Mouse (Mus musculus): ENCODE measurements at regions not wholly inside any gene's neighbourhood (a gene's known extent, or its start where the extent isn't known, plus 50 kb on each side); places are given as distances from the start of the nearest gene placed in this dataset.

DNA sequence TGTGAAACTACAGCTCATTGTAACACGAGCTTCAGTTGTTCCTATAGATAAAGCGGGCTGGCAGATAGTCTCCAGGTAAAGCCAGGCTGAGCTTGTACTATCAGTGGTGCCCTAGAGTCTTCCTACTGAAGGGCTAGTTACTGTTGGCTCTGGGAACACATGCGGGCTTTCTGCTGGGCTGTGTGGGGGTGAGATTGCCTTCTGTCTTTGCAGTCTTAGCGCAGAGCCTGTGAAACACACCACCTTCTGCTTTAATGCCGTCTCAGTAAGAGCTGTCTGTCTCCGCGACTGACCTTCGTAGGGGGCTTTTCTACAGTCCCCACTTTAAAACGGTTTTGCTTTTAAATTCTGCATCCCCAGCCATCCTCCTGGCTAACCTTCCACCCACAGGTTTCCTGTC, 76.7 kb downstream of the Trim29 start:
- CTCF ChIA-PET: no interaction called here

DNA sequence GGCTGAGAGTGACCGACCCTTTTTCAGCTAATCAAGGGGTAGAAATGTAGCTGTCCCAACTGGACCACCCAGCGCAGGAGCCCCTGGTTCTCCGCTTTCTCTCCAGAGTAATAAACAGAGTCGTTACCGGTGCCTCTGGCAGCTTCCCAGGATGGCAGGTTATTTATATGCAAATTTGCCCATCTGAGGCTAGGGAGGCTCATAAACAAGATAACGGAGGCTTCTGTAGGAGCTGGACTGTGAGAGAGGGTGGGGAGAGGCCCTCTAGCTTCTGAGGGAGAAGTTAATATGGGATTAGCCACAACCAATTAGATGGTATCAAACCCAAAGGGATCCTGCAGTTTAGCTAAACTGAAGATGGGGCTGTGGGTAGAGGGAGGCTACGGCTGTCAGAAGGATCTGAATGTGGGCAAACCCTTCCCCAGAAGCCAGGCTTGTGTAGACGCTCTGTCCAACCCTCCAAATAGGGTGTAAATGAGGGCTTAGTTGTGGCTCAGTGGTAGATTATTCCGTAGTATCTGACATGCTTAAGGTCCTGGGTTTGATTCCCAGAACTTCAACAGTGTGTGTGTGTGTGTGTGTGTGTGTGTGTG, 78.9 kb downstream of the Trim29 start:
- CTCF ChIA-PET: no interaction called here

DNA sequence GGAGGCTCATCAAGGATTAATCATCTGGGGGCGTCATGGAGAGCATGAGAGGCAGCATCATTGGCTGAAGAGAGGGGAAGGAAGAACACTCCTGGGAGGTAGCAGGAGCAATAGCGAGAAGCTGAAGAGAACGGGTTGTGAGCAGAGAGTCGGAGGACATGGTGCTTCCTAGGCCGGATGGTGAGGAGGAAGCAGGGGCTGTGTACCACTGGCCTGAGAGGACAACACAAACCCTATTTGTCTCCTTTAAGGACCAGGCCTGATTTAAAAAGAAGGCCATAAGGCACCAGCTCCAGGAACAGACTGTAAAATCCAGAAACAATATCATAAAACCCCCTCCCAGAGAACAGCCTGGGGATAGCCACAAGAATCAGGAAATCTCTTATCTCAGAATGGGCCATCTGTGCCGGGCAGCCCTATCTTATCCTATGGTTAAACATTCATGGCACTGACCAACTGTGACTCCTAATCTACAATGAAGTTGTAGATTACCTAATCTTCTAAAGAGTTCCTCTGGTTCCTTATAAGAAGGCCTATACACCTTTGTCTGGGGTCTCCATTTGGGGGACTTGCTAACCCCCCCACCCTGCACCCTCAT, 81.9 kb downstream of the Trim29 start:
- CTCF ChIA-PET: no interaction called here

DNA sequence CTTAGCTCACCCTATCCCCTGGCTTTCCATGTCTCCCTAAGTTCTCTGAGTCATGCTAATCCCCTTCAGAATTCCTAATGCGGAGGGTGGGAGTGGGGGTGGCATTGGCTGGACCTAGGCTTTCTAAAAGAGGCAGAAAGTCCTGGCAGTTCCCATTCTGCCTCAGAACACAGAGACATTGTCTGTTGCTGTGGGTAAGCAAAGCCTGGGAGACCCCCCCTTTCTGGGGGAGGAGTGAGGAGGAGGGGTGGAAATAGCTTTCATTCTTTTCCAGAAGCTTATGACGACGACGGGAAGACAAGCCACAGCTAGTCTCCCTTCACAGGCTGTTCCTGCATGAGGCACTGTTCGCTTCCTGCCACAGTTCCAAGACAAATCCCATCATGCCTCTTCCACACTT, 83.6 kb downstream of the Trim29 start:
- CTCF ChIA-PET: no interaction called here

DNA sequence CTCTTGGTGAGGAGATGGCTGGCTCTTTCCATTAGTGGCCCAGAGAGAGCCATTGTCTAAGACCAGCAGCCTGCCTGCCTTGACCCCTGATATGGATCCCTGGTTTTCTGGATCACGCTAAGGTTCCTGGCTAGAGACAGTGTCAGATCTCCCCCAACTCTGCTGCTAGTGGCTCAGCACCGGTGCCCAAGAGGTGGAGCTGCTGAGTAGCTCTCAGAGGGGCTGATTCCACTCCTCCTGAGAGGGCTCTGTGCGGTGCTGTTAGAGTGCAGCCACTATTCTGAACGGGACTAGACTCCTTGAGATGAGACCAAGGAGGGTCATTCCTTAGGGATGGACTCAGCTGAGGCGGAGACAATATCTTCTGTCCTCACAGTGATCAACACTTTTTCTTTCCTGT, 84.6 kb downstream of the Trim29 start:
- CTCF ChIA-PET: no interaction called here

DNA sequence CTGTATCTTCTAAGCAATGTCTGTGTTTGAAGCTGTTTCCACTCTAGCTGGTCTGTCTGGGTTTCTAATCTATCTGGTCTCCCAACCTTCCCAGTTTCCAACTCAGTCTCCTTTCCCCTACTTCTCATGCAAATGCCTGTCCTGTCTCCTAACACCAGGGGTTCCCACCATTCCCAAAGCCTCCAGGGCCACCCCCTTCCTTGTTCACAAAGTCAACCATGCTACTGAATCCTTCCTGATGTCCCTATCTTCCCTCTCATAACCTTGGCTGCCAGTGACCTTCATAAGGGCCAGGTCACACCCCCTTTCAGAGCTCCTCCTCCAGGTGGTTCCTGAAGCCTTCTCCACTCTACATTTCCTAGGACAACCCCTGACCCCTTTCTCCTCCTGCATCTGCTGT, 85.9 kb downstream of the Trim29 start:
- CTCF ChIA-PET: no interaction called here

DNA sequence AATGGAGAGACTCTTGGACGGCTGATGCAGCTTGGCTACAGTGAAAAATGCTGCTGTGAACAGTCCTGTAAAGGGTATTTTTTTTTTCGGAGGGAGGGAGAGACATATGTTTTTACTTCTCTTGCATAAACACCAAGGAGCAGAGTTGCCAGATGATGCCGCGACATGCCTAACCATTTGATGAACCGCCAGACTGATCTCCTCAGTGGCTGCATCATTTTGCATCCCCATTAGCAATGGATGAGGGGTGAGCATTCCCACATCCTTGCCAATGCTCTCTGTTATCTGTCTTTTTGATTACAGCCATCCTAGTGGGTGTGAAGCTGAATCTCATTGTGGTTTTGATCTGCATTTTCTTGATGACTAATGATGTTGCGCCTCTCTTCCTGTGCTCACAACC, 97.8 kb downstream of the Trim29 start:
- CTCF ChIA-PET: no interaction called here

DNA sequence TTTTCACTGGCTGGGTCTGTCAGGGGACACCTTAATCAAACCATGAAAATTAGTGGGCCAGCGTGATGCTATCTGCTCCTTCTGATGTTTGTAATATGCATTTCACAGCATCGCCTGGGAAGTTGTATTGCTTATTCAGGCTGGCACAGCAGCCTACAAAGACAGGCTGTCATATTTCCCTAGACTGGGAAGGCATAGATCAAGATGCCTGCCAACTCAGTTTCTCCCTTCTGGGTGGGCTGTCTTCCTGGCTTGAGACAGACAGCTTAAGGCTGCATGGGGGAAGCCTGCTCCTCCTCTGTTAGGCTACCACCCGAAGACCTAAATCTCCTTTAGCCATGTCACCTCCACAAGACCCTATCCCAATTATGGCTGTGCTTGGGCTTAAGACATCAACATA, 101.8 kb downstream of the Trim29 start:
- CTCF ChIA-PET: no interaction called here

DNA sequence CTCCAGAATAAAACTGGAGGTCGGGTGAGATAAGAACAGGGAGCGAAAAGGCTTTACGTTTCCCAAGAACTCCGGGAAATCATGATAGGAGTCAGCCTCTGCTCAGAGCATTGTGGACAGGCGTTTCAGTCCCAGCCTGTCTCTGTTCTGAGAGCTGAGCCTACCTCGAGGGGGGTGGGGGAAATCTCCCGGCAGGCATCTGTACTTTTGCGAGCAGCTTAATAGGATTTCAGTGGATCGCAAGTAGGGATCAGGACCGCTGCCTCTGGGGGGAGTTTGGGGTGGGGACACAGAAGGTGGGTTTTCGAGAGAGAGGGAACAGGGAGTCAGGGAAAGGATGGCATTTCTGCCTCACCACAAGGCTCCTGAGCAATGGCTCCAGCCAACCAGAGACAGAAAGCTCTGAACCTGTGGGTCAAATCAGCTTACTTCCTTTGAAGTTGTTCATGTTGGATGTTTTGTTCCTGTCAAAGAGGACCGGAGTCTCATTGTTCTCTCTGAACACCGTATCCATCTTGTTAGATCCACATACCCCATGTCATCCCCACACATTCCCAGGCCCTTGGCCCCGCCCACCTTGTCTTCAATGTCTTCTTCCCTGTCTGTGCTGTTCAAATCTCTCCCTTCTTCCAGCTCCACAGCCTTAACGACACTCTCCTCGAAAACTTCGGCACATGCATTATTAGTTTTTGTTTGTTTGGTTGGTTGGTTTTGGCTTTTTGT, 109.5 kb downstream of the Trim29 start:
- CTCF ChIA-PET: no interaction called here

DNA sequence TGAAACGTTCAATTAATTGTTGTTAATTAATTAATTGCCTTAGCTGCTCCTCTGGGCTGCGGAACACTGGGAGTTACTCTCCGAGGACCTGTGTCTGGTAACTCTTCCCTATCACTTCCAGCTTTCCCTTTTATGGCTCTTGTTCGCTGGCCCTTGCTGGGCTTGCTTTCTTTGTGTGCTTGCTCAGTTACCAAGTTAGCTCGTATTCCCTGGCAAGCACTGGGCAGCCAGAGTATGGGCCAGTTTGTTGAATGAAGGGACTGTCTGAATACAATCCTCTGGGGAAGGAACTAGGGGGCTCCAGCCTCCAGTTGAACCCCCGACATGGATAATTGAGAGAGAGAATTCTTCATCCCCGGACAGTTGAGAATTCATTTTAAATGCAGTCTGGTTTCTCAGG, 116.4 kb downstream of the Trim29 start:
- CTCF ChIA-PET: no interaction called here

DNA sequence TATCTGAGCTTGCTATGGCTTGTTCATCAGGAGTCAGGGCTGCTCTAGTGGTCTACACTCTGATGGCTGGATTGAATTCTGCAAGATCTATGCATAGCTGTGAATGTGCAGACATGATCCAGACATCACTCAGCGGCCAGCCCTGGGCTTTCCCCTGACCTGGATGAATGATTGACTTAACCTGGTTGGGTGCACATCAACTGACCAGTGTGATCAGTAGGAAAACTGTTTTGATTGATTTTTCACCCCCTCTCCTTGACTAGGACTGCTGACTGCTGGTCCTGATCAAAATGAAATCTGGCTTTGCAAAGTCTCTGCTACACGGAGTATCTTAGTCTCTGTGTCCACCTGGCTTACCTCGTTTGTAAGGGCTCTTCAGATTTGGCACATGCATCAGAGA, 123.3 kb downstream of the Trim29 start:
- CTCF ChIA-PET: no interaction called here

DNA sequence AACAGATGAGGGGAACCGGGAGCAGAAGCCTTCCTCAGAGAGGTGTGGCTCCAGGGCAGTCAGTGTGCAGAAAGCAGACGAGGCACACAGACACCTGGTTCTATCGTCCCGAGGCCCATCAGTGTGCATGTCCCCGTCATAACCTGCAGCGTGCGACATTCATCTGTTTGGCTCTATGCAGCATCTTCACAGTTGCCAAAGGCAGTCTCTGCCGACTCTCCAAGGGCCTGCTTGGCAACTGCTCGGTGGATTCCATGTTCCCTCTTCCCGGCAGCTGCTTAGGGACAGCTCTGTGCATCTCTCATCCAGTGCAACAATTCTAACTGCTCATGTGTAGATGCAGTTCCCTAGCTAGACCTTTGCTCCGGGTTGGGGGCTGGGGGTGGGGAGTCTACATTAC, 127.8 kb downstream of the Trim29 start:
- CTCF ChIA-PET: no interaction called here

DNA sequence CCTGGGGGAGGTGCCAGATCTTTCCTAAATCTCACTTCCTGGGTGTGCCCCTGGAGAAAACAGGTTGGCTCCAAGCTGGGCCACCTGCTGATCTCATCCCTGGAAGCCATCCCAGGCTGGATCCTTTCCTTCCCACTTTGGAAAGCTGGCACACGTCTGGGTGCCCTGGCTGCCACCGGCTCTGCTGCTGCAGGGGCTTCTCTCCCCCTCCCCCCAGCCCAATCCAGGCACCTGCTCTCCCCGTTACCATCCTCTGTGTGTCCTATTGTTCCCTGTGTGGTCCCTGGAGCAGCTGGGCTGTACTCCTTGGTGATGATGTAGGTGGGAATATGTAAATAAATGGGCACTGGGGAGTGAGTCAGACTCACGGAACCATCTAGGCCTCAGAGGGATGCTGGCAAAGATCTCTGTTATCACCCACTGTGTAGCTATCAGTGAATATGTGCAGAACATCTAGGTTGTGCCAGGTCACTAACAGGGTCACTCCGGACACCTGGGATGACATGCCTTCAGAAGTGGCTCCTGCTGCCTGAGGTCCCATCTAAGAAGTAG, 130.4 kb downstream of the Trim29 start:
- CTCF ChIA-PET: no interaction called here

DNA sequence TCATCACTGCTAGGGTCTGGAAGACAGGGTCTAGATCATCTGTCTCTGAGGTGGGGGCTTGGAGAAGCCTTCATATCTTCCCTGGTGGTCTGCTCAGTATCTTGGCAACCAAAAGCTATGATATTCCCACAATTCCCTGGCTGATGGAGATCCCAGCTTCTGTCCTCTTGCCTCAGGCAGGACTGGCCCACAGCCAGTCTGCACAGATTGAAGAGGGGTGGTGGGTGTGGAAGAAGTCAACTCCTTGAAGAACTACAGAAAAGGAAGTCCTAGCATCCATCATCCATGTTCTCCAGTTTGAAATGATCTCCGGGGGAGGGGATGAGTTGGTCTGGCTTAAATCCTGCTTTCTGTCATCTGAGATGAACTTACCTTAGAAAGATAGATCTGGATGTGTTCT, 134.8 kb downstream of the Trim29 start:
- CTCF ChIA-PET: no interaction called here

DNA sequence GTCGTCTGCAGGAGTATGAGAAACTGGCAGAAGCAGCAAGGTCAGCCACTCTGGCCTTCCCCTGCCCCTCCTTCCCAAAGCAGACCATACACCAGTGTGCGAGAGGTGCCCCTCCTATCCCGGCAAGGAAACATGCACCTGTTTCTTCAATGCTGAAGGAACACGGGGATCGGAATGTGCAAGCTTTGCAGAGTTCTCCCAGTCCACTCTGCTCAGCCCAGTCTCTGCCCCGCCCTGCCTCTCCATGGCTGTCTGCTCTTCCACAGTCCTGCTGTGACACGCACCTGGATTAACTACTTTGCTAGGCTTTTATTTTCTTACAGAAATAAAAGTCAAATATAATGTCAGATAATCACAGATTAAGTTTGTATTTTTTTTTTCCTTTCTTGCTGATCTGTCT, 136.7 kb downstream of the Trim29 start:
- CTCF ChIA-PET: no interaction called here

DNA sequence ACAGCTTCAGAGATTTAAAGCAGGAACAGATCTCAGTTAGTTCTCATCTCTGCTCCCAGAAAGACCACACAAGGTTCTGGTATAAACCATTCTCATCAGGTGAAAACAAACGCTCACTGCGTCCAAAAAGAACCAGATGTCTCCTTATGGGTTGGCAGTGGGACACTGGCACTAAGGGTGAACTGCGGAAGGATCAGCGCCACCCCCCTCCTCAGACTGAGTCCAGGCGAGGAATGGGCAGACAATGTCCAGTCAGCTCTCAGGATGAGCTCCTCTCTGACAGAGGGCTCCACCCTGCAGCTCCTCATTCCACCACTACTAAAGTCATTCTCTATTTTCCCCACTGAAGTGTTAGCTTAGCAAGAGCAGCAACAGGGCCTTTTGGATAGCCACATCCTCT, 138.3 kb downstream of the Trim29 start:
- CTCF ChIA-PET: no interaction called here

DNA sequence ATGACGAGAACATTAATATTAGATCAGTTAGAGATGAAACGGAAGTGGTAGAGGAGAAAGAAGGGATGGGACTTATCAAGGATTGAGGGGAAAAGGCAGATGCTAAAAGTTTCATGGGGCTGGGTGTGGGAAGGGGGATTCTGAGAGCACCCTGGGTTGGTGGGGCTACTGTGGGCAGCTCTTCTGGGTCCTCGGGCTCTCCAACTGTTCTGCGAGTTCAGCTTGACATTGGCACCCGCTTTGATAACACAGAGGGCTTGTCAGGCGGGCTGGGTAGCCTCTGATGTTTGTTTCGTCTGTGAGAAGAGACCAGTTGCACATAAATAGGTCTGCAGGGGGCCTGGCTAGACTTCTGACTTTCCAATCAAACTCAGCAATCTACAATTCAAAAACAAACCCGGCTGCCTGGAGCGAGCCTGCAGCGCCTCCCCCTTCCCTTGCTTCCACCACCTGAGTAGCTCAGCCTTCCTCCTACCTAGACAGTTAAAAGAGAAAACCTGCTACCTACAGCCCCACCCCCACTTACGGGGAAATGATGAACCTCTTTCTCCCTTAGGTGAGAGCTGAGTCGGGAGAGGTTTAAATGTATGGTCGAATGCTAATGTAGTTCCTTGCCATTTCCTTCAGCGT, 143.4 kb downstream of the Trim29 start:
- CTCF ChIA-PET: no interaction called here

DNA sequence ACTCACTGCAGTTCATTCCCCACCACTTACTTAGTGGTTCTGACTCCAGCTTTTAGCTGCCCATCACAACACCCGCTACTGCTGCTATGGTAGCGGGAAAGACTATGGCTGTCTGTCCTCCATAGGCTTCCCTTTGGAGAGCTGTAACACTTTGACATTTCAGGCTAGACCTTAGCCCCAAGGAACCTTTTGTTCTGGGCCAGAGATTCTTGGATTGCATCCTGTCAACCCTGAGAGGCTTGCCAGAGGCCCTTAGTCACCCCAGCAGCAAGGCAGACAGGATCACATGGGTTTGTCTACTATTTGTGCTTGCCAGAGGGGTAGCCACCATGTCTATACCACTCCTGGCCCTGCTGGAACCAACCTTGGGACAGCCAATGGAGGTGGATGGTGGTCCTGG, 147.1 kb downstream of the Trim29 start:
- CTCF ChIA-PET: no interaction called here

DNA sequence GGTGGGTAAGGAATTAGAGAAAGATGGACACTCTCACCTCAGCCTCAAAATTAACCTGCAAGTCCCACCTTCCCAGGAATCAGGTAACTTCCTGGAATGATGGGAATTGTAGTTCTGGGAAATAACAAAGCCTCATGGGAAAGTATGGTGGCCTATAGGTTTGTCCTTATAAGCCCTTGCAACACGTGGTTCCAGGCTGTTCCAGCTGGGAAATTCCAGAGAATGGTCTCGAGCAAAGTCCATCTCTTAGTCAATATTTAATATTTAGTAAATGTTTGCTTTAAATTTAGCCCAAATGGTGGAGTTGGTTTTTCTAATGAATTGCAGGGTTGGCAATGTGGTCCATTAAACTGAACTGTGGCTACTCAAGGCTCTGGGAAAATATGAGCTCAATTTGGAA, 150.5 kb downstream of the Trim29 start:
- CTCF ChIA-PET: no interaction called here

DNA sequence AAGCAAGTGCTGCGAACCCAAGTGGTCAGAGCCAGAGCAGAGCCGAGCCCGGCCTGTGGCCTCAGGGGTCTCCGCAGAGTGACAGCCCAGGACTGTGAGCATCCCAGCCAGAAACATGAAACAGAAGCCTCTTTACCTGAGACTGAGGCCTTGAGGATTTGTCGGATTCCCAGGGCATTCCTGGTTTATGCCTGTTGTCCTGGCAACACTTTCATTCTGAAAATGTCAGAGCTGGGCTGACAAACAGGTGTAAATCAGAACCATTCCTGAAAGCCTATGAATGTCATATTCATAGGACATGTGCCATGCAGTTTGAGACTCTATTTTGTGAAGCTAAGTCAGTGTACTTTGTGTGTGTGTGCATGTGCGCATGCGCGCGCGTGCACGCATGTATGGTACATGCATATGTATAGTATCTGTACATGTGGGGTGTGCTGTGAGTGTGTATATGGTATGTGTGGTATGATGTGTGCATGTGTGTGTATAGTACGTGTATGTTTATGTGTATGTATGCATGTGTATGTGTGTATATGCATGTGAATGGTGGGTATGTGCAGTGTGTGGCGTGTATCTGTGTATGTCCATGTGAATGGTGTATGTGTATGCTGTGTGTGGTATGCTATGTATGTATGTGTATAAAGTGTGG, 152.9 kb downstream of the Trim29 start:
- CTCF ChIA-PET: no interaction called here

DNA sequence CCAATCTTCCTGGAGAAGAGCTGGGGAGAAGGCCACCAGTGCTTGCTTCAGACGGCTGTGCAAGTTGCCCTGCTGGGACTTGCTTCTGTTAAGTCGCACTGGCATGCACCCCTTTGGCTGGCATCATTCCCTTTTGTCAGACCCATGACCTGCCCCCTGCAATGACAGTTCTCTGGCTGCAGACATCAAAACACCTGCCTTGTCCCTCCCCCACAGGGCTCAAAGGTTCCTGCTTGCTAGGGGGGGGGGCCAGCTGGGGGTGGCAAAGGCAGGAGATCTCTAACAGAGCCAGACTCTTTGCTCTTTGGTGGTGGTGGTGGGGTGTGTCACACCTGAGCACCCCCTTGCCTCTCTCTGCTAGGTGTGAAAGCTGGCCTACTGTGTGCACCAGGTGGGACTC, 154.5 kb downstream of the Trim29 start:
- CTCF ChIA-PET: no interaction called here

DNA sequence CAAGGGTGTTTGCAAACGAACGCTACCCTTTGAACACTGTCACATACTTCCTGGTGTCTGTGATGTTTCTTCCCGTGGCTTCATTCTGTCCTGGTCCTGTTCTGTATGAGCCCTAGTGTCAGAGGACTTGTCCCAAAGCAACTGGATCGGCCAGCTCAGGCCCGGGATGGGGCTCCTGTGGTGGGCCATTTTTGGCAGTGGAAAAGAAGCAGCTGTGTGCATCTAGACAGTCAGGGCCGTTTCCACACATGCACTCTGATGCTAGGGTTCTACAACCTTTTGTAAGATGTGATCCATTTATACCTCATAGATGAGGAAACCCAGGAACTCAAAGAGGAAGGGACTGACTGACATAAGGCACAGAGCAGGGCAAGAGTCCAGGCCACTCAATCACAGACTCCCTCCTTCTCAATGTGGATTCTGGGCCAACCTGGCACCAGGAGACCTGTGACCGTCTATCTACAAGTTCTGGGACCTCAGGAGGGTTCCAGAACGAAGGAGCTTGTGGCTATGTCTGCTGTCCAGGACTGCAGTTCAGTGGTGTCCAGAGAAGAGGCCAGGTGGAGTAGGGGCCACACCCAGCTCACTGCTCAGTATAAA, 155.2 kb downstream of the Trim29 start:
- CTCF ChIA-PET: no interaction called here

Measured in spleen, embryonic (tissue).